Mouse (Mus musculus) adrenal gland, adult 2 months (tissue): ENCODE results near the gene Gm20924. TPM values are rescaled to one million over a fixed set of nuclear protein-coding genes. Genes with fewer than 3 reads are reported as not detected.
"Not testable (repeated sequence)": the region's sequence is repeated elsewhere in the genome, so short reads cannot be mapped to it uniquely, and the experiment has no call there.

Experiments
- DNase-seq: peaks from one replicate; pipeline ENCODE4 v3.0.0; 2021
- long read RNA-seq: library from polyadenylated mRNA; stranded (forward); transcript quantifications from one replicate; pipeline ENCODE4 v2.0.0, GENCODE M21; 2021
- polyA plus RNA-seq: library from polyadenylated mRNA; depleted of rRNA; stranded (reverse); fragments of >200 nt; gene quantifications from 2 replicates; pipeline ENCODE4 v1.2.3, GENCODE M21; 2012; rRNA removed
- total RNA-seq, 2 experiments: library from RNA; stranded (reverse); gene quantifications; 2 replicates each; pipeline ENCODE4 v1.2.3; 2021

Gene Gm20924
- not detected for total RNA-seq
- not detected in 2 replicates for polyA plus RNA-seq
- long read RNA-seq: 0 reads

DNA sequence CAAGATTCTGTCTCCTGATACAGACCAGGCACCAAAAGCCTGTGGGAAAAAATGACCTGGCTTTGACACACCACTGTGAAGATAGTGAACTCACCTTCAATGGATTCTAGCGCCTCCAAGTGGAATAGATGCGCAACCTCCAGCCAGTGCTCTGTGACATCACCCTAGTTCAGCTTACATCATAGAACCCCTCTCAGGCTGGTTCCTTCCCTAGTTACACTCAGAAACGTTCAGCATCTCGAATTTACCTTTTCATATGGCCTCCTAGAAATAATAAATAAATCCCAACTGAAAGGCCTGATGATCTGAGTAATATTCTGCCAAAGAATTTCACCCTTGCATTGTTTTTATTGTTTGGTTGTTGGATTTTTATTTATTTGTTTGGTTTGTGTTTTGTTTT lies at the start of gene Gm20924:
Gene Gm20924, minus strand, starts transcription at position 101 of the 400 bp plus-strand sequence.
- not testable (repeated sequence) for DNase-seq

Other genes with a start within 250 kb of the Gm20924 start
- not detected for gene Gm20736, start 170.2 kb upstream of the Gm20924 start, total RNA-seq
- not detected in 2 replicates for gene Gm20736, start 170.2 kb upstream of the Gm20924 start, polyA plus RNA-seq